Mouse (Mus musculus): ENCODE measurements around the gene Osr1. TPM values are rescaled to one million over a fixed set of nuclear protein-coding genes. Genes with fewer than 3 reads are reported as not detected.

Osr1 gene
- 1 to 10 TPM; 2.5 to 4.4 TPM for total RNA-seq (2021)
- long read RNA-seq, experiment 1, partial matches to known transcripts = 0 of 4 reads
- long read RNA-seq, experiment 1, other reads (novel, unspliced or antisense) = 0 of 4 reads
- long read RNA-seq, experiment 2, partial matches to known transcripts = 0 of 3 reads
- long read RNA-seq, experiment 2, other reads (novel, unspliced or antisense) = 0 of 3 reads

GRCm38 (mm10) chr12:9569971-9570370 is at the start of gene Osr1:
Osr1 (plus strand) TSS chr12:9570116.
- DNase-seq (ENCODE audit: low spot score in 2 of 2) = peak; percentile 57 to 66

DNA sequence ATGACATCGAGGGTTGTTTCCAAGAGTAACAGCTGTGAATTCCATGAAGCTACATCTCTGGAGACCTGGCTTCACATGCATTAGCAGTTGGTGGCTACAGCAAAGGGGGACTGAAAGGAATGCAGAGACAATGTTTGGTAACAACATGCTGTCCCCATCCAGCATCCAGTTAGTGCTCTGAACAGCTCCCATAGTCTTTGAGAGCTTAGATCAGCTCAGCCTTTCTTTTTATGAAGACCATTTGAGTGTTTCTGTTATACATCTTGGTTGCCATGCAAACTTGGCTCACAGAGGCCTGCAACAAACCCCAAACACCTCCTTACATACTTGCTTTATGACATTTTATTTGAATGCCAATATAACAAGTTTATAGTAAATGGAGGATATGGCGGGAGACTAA is 19.6 kb upstream of the Osr1 start:
- DNase-seq (ENCODE audit: low spot score in 2 of 2) = no peak

- no peak for DNase-seq (ENCODE audit: low spot score in 2 of 2)
These were observed 5.0 kb upstream of the Osr1 start for GRCm38 (mm10) chr12:9564956-9565355.

DNA sequence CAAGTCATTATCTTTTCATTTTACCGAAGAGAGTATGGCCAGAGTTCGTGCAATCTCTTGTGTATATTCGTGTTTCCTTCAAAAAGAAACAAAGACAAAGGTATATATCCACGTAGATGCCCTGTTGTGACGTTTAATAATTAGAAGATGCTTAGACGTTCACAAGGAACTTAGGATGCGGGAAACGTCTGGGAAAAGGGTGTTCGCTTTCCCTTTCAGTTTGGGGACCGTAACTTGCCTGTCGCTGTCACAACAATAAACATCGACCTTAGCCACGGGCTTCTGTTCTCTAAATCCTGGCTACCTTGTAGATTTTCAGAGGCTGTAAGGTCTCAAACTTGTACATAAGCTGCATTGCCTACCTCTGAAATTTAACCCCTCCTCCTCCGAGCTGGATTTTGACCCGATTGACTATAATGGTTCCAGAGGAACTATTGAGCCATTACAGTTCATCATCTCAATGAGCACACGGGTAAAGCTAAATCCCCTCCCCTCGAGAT is 630 bp downstream of the Osr1 start:
- DNase-seq (ENCODE audit: low spot score in 2 of 2) = no peak

DNA sequence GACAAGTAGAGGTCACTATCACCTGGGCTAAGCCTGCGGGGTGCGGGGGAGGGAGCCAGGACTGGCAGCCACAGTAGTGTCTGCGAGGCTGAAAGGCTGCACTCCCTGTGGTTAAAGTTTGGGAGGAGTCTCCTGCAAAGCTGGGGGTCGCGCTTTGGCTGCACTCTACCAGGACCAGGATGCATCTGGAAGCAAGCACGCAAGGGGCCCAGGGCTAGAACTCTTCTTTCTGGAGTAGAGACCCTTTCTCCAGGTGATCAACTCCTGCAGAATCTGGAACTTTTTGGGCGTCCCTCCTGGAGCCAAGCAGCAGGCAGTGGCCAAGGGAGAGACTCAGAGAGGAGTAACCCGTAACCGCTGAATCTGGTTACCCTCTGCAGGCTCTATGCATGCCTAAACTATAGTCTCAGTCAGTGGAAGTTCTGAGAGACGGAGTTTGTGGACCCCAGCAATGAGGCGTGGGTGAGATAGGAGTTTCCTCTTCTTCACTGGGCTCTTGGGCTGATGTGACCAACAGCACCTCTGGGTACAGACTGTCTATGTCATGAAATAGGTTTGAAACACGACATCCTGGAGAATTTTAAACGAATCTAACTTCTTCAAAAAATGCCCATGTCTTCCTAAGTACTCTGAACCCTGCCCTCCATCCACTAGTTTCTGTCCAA is 1.5 kb downstream of the Osr1 start:
- no peak for DNase-seq (ENCODE audit: low spot score in 2 of 2)

DNA sequence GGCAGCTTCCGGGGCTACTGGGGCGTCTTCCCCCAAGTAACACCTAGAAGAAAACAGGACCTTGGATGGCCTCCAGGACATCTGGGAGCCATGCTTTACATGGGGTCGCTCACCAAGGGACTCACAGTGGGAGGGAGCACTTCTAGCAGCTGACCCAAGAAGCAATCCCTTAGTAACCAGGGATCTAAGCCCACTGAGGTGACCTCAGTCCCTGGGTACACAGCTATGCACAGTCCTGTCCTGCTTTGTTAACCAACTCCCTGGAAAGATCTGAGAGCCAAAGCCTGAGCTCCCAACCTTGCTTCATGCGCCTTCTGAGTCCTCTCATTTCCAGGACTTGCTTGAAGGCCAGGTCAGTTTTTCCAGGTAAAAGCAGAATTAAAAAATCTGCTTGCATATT is 2.1 kb downstream of the Osr1 start:
- DNase-seq (ENCODE audit: low spot score in 2 of 2) = no peak

DNA sequence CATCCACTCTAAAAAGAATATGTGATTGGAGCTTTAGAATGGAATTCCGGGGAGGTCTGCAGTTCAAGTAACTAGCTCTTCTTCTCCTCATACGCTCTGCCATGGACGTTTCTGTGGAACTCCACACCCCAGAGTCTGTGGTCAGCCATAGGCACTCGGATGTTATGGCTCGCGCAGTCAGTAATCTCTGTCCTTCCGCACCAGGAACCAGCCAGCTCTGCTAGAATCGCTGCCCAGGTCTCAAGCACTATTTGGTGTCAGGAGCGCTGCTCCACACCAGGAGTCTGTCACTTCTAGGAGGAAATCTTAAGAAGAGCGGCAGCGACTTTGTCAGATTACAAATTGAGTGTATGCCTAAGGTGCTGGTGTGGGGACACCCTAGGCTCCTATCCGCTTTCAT is 3.8 kb downstream of the Osr1 start:
- DNase-seq (ENCODE audit: low spot score in 2 of 2) = no peak

GRCm38 (mm10) chr12:9574244-9574871 is 4.4 kb downstream of the Osr1 start:
- DNase-seq (ENCODE audit: low spot score in 2 of 2) = peak in 1 of 2 experiments; percentile 31

DNA sequence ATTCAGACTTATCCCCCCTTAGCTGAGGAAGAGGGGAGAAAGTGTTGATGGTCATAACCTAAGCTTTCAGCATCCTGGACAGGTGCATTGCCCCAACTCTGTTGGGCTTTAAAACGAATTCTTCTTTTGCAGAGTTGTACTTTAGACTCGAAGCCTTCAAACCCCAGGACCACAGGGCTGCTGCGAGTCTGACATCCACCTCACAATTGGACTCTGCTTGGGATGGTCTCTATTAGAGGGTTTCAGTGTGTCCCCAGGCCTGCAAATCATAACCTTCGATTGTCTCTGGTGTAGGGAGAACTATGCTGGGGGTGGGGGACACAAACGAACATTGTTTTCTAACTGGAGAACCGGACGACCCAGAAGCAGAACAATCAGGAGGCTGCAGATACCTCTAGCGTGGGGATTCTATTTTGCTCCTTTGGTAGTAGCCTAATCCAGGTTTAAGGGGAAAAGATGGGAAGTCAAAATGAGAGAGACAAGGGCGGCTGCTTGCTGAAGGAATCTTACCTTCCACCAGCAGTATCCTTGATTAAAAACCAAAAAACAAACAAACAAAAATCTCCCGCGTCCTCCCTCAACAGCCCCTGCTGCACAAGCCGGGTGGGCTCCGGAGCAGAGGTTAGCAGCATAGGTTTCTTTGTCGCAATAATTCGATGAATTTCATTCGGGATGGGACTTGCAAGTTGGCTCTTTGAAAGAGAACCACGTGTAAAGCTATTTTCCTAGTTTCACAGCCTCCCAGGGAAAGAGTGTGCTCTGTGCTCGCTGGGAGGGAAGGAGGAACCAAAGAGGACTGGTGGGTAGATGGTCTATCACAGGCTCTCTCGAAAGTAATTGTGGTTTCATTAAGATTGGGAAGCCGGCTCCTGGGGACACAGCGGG is 5.5 kb downstream of the Osr1 start:
- DNase-seq (ENCODE audit: low spot score in 2 of 2) = no peak

- no peak for DNase-seq (ENCODE audit: low spot score in 2 of 2)
These were observed 6.2 kb downstream of the Osr1 start for GRCm38 (mm10) chr12:9576043-9576538.

DNA sequence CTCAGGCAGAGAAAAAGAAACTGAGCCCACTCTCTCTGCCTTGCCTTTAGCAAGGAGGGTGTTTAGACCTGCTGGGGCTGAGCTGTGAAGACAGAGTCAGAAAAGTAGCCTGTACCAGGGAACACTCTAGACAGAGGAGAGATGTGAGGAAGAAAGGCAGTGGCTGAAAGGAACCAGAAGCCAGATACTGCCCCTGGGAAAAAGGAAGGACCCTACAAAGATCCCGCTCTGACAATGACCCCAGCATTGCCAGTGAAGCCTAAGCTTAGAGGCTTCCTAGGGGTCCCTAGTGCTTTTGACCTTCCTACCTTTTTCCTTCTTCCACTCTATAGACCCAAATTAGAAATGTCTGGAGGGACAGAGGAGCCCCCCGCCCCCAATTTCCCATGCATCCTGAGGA is 7.7 kb downstream of the Osr1 start:
- no peak for DNase-seq (ENCODE audit: low spot score in 2 of 2)

DNA sequence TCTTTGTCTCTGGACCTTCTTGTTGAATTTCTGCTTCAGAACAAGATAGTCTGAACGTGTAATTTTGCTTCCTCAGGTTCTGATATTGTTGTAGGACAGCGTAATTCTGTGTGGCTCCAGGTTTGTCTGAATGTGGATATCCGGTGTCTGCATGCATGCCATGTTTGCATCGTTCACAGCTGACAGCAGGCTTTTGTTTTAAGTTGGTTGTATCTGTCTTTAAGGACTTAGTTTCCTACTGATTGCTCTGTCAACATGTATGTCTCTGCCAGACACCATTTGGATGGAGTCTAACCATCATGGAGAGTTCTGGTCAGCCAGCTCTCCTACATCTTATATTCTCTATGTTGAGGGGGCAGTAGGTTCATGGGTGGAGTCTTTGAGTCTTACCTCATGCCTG is 8.7 kb downstream of the Osr1 start:
- no peak for DNase-seq (ENCODE audit: low spot score in 2 of 2)

DNA sequence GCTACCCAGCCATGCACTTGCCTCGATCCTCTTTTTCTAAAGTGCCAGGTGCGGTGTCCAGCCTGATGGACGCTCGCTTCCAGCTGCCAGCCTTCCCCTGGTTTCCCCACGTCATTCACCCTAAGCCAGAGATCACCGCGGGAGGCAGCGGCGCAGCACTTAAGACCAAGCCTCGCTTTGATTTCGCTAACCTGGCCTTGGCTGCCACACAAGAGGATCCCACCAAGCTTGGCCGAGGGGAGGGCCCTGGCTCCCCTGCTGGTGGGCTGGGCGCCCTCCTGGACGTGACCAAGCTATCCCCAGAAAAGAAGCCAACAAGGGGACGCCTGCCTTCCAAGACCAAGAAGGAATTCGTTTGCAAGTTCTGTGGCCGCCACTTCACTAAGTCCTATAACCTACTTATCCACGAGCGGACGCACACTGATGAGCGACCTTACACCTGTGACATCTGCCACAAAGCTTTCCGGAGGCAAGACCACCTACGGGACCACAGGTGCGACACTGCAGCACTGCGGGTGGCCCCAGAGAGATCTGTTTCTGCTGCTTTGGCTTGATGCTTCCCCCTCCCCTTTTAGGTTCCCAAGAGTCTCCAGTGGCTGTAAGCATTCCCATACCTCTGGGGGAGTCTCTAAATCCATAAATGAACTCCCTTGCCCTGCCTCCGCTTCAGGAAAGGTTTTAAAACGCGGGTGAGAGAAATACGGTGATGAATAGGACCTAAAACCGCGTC is 9.6 kb downstream of the Osr1 start:
- DNase-seq (ENCODE audit: low spot score in 2 of 2) = no peak

GRCm38 (mm10) chr12:9580041-9580905 is 10.4 kb downstream of the Osr1 start:
- no peak for DNase-seq (ENCODE audit: low spot score in 2 of 2)

DNA sequence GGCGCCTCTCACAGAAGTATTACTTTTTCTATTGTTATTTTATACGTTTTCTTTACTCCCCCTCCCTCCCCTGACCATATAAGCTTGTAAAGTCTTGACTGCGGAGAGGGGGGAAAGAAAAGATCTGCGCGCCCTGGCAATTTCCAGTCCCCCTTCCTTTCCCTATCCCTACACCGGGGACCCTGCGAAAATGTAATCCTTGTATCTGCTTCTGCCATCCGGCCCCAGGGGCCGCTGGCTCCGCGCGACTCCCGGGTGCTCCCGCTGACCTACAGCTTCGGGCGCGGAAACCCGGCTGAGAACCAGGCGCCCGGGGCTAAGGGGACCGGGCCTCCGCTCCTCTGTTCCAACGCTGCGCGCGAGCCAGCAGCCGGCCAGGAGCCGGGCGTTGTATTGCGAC is 11.1 kb downstream of the Osr1 start:
- DNase-seq (ENCODE audit: low spot score in 2 of 2) = no peak

- DNase-seq (ENCODE audit: low spot score in 2 of 2) = no peak
These were observed 11.6 kb downstream of the Osr1 start for GRCm38 (mm10) chr12:9581506-9581905.

DNA sequence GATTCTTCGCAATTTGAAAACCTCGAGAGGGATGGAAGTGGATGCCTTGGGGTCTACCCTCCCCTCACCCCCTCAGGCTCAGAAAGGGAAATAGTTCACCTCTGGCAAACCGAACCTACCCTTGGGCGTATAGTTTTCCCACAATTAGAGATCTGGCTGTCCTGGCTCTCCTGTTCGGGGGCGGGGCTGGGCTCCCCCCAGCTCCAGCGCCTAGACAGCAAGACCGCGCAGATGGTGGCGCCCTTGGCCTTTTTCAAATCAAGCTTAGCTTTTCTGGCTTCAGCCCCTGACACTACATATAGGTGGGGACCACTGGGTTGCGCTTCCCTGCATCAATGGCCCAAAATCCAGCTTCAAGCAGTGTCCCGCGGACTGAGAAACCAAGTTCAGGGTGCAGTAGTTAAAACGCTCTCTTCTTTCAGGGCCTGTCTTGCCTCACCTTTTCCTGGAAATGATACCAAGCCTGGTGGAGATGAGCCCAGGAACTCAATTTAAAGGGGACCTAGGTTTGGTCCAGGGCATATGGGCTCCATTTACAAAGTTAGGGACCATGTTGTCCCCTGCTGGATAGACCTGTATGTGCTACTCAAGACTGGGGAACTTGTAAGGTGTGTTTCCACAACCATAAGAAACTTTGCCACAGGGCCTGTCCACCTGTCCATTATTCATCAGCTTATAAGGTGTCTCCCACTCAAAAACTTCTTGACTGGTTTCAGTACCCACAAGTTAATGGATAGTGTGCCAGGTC is 12.5 kb downstream of the Osr1 start:
- DNase-seq (ENCODE audit: low spot score in 2 of 2) = no peak

DNA sequence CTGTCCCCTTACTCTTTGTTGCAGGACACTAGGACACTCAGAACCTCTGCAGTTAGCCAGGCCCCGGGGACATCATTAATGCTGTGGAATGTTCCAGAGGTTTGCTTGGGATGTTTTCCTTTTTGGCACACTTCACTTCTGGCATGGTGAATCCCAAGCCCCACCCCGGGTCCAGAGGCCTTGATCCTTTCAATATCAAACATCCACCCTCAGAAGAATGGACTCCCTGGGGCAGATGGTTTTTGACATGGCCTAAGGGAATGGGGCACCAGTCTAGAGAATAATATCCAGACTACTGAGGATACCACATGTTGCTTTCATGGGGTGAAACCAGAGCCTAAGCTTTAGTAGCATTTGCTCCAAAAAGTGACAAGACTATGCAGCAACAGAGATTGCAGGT is 13.5 kb downstream of the Osr1 start:
- no peak for DNase-seq (ENCODE audit: low spot score in 2 of 2)

All from adrenal gland, adult 18-20 months (tissue).